In the genomic region with DNA sequence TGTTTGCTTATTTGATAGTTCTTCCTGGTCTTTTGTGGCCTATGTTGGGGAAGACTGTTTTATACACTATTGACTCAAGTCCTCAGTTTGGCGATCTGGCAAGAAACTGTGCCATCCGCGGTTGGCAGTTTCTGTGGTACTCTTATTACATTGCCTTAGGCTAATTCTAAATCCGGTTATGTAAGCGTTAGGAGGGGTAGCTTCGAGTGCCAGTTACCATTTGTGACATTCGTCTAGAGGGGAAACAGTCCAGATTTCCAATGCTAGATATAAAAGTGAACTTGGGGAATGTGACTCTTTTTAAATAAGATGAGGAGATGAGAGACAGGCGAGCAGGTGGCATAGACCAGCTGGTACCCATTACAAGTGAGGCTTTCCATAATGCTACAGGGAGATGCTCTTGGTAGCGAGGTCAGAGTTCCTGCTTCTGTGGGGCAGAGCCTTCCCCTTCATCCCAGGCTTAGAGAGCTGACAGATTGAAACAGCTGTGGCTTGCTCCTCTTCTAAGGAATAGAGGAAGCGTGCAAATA, we compare ENCODE assay signal across 14 mouse cellular contexts.
DNase-seq lines count a peak whose midpoint lies in the region; ATAC-seq and TF ChIP-seq lines count a peak whose summit lies in the region.
"Had no signal": no experiment of that assay in that cellular context is flagged by ENCODE, and none has a peak within 500 bp of the region (broad histone marks: within the 10 kb centered on the region; RNA-seq: fewer than 3 reads in every experiment).

No protein-coding gene starts in this region.

- no peak for DNase-seq in heart, postnatal 4 days
- peak; percentile 59 for DNase-seq in brain, embryonic 14.5 days (ENCODE audit: low read depth)
- DNase-seq in cerebellum, adult 18-20 months: peak; percentile 63 to 69
- no peak for DNase-seq in adrenal gland, postnatal 36 days
- no peak for DNase-seq in adrenal gland, postnatal 25 days
- DNase-seq: kidney, postnatal 10 days; lung, embryonic 14.5 days; spleen, adult 18-20 months; thymus, adult 2 months had no signal

- no peak overlapping the region for H3K4me3 ChIP-seq in heart, embryonic 12.5 days
- no peak overlapping the region for H3K4me3 ChIP-seq in limb, embryonic 13.5 days
- H3K4me3 ChIP-seq: hindbrain, embryonic 13.5 days had no signal

- no peak overlapping the region for H3K9ac ChIP-seq in heart, embryonic 12.5 days
- H3K9ac ChIP-seq in limb, embryonic 13.5 days: no peak overlapping the region
- H3K9ac ChIP-seq: hindbrain, embryonic 13.5 days; lung, embryonic 14.5 days had no signal

- H3K4me2 ChIP-seq in heart, embryonic 12.5 days: no peak overlapping the region
- H3K4me2 ChIP-seq in limb, embryonic 13.5 days (replicated peaks): no peak overlapping the region
- H3K4me2 ChIP-seq: hindbrain, embryonic 13.5 days; lung, embryonic 14.5 days had no signal

- TF ChIP-seq CTCF in brain, embryonic 14.5 days (IDR thresholded peaks at IDR 0.05; ENCODE audit: borderline replicate concordance, extremely low read depth, insufficient read depth, insufficient read length): no peak

- peak overlapping the region; percentile 52 for H3K27ac ChIP-seq in heart, embryonic 12.5 days (ENCODE audit: poor library complexity, severe bottlenecking)
- H3K27ac ChIP-seq in limb, embryonic 13.5 days: no peak overlapping the region
- H3K27ac ChIP-seq: hindbrain, embryonic 13.5 days had no signal

- no peak for TF ChIP-seq POLR2A in brain, embryonic 14.5 days (IDR thresholded peaks at IDR 0.05; ENCODE audit: borderline replicate concordance, extremely low read depth, insufficient read depth, insufficient read length, poor library complexity, severe bottlenecking)

- no peak for ATAC-seq in heart, embryonic 12.5 days (ENCODE audit: insufficient number of reproducible peaks, low FRiP score)
- ATAC-seq in limb, embryonic 13.5 days (ENCODE audit: low FRiP score, low read depth): peak; percentile 58
- ATAC-seq: midbrain, embryonic 16.5 days had no signal

- WGBS in heart, embryonic 12.5 days: 82% methylated on average over 10 of the region's 10 CpGs
- WGBS in limb, embryonic 13.5 days: 66% methylated on average over 10 of the region's 10 CpGs

- H3K36me3 ChIP-seq in heart, embryonic 12.5 days: no peaks in the 10 kb centered on the region
- H3K36me3 ChIP-seq in limb, embryonic 13.5 days: no peaks in the 10 kb centered on the region
- H3K36me3 ChIP-seq: G1E; hindbrain, embryonic 13.5 days had no signal

- H3K4me1 ChIP-seq in heart, embryonic 12.5 days (replicated peaks): peaks cover 52% of the 10 kb centered on the region
- H3K4me1 ChIP-seq in limb, embryonic 13.5 days: peaks cover 20% of the 10 kb centered on the region

- H3K27me3 ChIP-seq in heart, embryonic 12.5 days (replicated peaks): no peaks in the 10 kb centered on the region
- peaks cover 27% of the 10 kb centered on the region for H3K27me3 ChIP-seq in limb, embryonic 13.5 days
- H3K27me3 ChIP-seq: hindbrain, embryonic 13.5 days had no signal

- no peaks in the 10 kb centered on the region for H3K9me3 ChIP-seq in heart, embryonic 12.5 days (replicated peaks)
- H3K9me3 ChIP-seq in limb, embryonic 13.5 days: no peaks in the 10 kb centered on the region
- H3K9me3 ChIP-seq: G1E; hindbrain, embryonic 13.5 days had no signal

Comparison
In these comparisons a context has a peak if more than half of its experiments do, and no peak if none do; other contexts are left out.
1. DNase-seq: peak in brain, embryonic 14.5 days (single experiment) and cerebellum, adult 18-20 months (2 of 2); none in heart, postnatal 4 days (single experiment), adrenal gland, postnatal 36 days (0 of 2) and adrenal gland, postnatal 25 days (single experiment).